Mouse (Mus musculus) adrenal gland, postnatal 36 days (tissue): ENCODE results near the gene Des. TPM values are rescaled to one million over a fixed set of nuclear protein-coding genes. Genes with fewer than 3 reads are reported as not detected.

Experiments
- DNase-seq, 2 experiments: peaks; one replicate each; pipeline ENCODE4 v3.0.0; 2021; ENCODE audit warnings: mixed read lengths in 1 of 2
- total RNA-seq, 2 experiments: library from RNA; stranded (reverse); gene quantifications; 2 replicates each; pipeline ENCODE4 v1.2.3; 2021

Des gene
- total RNA-seq, 2 experiments from 2014 or later = 18.6 to 19.5 TPM

- DNase-seq = peak; percentile 64 to 80
Observed at GRCm38 (mm10) chr1:75381482-75382355, 21.6 kb downstream of the Des start.

DNA sequence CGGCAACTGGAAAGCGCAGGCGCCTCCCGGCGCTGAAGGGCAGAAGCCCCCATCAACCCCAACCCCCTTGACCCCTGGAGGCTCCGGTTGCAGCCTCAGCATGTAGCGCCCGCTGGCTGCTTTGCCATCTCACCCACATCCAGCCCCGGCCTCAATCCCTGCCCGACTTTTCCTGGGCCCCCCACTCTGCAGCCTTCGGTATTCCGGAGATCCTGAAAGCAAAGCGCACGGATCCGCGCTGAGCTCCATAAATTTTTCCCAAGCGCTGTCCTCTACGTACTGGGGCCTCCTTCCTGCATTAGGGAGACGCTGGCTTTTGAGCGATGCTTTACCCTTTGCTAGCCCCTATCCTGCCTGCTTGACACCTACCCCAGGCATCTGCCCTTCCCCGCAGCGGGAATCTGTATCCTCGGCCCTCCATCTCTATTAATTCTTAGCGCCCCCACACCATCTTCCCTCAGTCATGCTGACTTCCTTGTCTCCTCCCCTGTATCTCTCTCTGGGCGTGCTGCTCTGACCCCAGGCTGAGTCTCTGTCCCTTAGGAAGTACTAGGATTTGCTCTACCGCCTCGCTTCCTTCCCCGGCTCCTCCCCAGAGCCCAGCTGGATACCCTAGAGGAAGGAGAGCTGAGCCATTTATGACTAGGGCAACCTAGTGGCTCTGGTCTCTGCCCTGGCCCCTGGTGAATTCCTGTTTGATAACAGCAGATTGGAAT is 22.4 kb downstream of the Des start:
- no peak for DNase-seq

DNA sequence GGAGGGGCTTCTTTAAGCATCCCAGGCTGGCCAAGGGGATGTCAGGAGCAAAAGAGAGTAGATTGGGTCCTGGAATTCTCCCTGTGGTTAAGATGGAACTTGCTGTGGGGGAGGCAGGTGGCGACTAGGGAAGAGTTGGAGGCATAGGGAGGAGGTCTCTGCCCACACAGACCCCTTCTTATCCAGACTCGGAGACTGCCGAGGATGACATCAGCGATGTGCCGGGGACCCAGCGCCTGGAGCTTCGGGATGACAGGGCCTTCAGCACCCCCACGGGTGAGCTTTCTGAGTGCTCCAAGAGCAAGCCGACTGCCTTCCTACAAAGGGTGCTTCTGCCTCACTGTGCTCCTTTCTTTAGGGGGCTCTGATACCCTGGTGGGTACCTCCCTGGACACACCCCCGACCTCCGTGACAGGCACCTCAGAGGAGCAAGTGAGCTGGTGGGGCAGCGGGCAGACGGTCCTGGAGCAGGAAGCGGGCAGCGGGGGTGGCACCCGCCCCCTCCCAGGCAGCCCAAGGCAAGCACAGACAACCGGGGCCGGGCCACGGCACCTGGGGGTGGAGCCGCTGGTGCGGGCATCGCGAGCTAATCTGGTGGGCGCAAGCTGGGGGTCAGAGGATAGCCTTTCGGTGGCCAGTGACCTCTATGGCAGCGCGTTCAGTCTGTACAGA is 24.5 kb downstream of the Des start:
- DNase-seq = no peak

DNA sequence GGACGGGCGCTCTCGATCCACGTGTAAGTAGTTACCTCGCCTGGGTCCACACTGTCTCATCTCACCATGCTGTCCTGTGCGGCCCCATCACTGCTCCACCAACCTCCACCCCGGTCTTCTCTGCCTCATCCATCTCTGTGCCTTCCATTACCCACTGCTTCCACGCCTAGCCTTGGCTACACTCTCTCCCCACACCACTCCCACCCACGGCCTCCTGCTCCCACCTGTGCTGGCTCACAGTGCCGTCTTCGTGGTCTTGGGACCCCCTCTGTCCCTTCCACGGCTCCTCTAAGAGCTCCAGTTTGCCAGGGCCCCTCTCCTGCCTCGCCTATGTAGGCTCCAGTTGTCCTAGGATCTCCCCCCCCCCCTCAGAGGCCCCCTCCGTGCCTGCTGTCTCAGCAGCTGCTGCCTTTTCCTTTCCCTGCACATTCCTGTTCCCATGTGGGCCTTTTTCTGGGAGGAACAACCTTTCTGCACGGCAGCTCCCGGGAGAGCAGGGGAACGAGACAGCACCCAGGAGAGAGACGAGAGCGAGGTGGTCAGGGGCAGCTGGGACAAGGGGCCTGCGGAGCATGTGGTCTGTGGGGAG is 25.1 kb downstream of the Des start:
- DNase-seq = no peak

DNA sequence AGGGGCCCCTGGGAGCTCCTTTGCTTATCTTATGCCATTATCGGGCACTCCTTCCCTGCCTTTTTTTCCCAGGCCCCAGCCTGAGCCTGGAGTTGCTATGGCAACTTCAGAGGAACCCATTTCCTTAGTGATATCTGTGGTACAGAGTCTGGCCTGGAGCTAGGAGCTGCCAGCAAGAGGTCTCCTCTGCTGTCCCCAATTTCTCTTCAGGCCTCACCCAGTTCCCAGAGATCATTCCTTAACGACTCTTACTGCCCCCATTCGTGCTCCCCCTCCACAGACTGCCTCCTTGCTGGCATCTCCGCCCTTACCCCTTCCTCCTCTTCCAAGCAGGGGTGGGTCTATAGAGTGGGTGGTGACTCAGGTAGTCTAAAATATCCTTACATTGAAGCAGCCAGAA is 26.0 kb downstream of the Des start:
- no peak for DNase-seq

DNA sequence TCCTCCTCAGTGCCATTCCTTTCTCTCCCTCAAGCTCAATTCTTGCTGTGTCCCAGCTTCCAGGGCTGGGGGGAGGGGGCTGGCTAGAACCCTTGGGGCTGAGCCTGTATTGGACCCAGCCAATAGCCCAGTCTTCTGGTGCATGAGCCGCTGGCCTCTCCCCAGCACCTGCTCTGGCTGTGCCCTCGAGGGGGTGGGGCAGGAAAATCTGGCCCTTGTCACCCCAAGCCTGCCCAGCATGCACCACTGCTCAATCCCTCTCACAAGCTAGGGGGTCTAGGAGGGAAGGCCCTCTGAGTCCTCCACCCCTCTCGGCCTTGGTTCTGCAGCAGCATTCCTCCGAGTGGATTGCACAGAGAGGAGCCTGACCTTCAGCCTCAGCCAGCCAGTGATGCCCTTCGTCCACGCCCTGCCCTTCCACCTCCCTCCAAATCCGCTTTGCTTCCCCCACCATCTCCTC is 27.4 kb downstream of the Des start:
- no peak for DNase-seq

DNA sequence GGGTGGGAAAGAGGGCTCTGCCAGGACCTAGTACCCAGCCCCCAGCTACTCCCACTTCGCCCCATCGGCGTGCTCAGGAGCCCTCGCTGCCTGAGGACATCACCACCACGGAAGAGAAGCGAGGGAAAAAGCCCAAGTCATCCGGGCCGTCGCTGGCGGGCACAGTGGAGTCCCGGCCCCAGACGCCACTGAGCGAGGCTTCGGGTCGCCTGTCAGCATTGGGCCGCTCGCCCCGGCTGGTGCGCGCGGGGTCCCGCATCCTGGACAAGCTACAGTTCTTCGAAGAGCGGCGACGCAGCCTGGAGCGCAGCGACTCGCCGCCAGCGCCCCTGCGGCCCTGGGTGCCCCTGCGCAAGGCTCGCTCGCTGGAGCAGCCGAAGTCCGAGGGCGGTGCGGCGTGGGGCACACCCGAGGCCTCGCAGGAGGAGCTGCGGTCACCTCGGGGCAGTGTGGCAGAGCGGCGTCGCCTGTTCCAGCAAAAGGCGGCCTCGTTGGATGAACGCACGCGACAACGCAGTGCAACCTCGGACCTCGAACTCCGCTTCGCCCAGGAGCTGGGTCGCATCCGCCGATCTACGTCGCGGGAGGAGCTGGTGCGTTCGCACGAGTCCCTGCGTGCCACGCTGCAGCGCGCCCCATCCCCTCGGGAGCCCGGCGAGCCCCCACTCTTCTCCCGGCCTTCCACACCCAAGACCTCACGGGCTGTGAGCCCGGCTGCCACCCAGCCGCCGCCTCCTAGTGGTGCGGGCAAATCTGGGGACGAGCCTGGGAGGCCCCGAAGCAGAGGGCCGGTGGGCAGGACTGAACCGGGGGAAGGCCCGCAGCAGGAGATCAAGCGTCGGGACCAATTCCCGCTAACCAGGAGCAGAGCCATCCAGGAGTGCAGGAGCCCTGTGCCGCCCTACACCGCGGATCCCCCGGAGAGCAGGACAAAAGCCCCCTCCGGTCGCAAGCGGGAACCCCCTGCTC is 28.1 kb downstream of the Des start:
- DNase-seq = no peak

DNA sequence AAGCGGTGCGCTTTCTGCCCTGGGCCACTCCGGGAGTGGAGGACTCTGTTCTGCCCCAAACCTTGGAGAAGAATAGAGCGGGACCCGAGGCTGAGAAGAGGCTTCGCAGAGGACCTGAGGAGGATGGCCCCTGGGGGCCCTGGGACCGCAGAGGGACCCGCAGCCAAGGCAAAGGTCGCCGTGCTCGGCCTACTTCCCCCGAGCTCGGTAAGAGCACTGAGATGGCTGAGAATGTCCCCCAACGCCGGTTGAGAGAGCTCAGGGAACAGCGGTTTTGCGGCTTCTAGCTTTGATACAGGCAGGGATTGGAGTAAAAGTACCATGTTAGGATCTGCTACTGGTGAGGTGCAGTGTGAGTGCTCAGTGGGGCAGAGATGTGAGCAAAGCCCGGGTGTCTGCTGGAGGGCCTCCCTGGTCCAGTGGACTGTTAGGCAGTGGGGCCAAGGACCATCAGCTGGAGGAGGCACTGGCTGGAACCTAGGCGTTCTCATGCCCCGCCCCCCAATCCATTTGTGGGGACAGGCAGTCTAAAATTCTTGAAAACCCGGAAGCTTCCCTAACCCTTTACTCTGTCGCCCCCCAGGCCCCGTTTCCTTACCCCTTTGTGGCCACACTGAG is 28.9 kb downstream of the Des start:
- no peak for DNase-seq

DNA sequence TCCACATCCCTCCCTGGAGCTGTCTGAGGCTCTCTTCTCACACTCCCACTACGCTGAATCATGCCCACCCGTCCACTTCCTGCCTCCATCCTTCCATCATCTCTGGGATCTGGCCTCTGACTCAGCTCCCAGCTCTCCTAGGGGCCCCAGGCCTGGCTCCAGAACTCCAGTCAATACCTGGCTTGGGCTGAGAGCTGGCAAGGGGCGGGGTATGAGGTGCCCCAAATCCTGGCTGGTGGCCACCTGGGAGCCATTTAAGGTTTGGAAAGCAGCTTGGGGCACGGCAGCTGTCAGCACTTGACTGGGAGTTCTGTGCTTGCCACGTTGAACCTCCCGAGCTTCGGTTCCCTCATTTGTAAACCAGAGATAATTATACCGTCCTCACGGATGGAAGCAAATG is 33.0 kb downstream of the Des start:
- DNase-seq = no peak

GRCm38 (mm10) chr1:75393846-75394245 is 33.7 kb downstream of the Des start:
- DNase-seq = no peak

GRCm38 (mm10) chr1:75398761-75399402 is 38.8 kb downstream of the Des start:
- peak; percentile 78 to 83 for DNase-seq

- peak in 1 of 2 experiments; percentile 38 for DNase-seq
Observed at GRCm38 (mm10) chr1:75399755-75400492, 39.8 kb downstream of the Des start.

GRCm38 (mm10) chr1:75400493-75401115 is 40.5 kb downstream of the Des start:
- no peak for DNase-seq

- DNase-seq = no peak
Observed at GRCm38 (mm10) chr1:75405547-75405946, 45.4 kb downstream of the Des start.

GRCm38 (mm10) chr1:75406173-75406572 is 46.0 kb downstream of the Des start:
- no peak for DNase-seq

DNA sequence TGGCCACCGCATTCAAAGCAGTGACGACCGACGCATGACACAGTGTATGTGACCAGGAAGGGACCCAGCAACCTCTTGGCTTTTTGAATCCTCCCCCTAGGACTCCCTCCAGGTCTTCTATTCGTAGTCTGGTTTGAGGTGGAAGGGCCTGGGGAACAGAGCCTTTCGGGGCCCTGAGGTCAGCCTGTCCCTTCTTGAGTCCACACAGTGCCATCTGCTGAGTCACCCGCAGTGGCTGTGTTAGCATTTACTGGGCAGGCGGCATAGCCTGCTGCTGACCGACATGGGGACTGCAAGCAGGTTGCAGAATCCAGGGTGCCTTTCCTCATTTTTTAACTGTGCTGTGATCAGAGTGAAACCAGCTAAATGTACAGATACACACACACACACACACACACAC is 46.9 kb downstream of the Des start:
- DNase-seq = no peak

- DNase-seq = no peak
Observed at GRCm38 (mm10) chr1:75408210-75408609, 48.1 kb downstream of the Des start.

- DNase-seq = no peak
Observed at GRCm38 (mm10) chr1:75409950-75410349, 49.8 kb downstream of the Des start.

GRCm38 (mm10) chr1:75412196-75412595 is 52.1 kb downstream of the Des start:
- no peak for DNase-seq
